Mouse (Mus musculus): ENCODE results near the gene Cpsf4l.

DNA sequence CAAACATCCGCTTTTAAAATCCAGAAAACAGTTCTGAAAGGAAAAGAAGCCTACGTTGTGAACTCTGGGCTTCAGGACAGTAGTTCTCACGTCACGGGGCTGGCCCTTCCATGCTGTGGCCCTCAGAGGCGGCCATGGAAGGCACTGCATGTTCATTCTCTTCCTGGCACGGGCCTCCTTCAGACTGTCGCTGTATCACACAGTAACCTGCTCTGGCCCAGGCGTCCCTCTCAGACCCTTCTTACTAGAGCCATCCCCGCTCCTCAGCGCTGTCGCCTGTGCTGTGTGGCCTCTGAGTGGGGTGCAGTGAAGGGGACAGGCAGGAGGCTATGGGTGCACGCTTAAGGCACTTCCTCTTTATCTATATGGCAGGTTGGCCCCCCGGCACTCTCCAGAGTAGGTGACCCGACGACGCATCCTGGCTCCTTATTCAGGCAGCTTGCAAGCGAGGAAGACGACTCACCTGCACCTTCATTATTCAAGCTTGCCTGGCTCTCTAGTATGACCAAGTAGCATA, 47.9 kb downstream of the Cpsf4l start:
- no peak for TF ChIP-seq CTCF (IDR thresholded peaks at IDR 0.05; ENCODE audit: low read depth, low read length)
- no peak for TF ChIP-seq POLR2A (IDR thresholded peaks at IDR 0.05; ENCODE audit: extremely low read depth, insufficient read depth, low read length)
